In genomic region chr6:91901505-91901904, GRCm38 (mm10) we compare ENCODE assay signal across 8 mouse cellular contexts. TPM values are rescaled to one million over a fixed set of nuclear protein-coding genes. Genes with fewer than 3 reads are reported as not detected.
DNase-seq lines count a peak whose midpoint lies in the region; ATAC-seq and TF ChIP-seq lines count a peak whose summit lies in the region.

No protein-coding gene starts in this region.

- H3K27ac ChIP-seq in kidney, adult 2 months (ENCODE audit: insufficient read depth, low read depth, low read length), result no peak overlapping the region
- H3K27ac ChIP-seq in neural tube, embryonic 11.5 days (ENCODE audit: low read depth, low read length), result no peak overlapping the region
- no peak overlapping the region for H3K27ac ChIP-seq in testis, adult 2 months (ENCODE audit: control insufficient read depth, insufficient read depth, low read depth, low read length)

- DNase-seq in adrenal gland, adult 8-10 months, result peak; percentile 59
- peak; percentile 90 for DNase-seq in embryo, embryonic 10.5 days (ENCODE audit: low spot score)
- DNase-seq in gastrocnemius, postnatal 36 days, result peak; percentile 59 to 73
- DNase-seq in kidney, adult 2 months, result peak; percentile 74
- DNase-seq in left cerebral cortex, postnatal 4 days, result peak; percentile 77
- peak; percentile 76 for DNase-seq in neural tube, embryonic 11.5 days (ENCODE audit: low spot score)

- H3K4me2 ChIP-seq in neural tube, embryonic 11.5 days (ENCODE audit: low read depth), result no peak overlapping the region

- TF ChIP-seq POLR2A in kidney, adult 2 months (IDR thresholded peaks at IDR 0.05; ENCODE audit: low read depth, low read length), result no peak
- no peak for TF ChIP-seq POLR2A in testis, adult 2 months (IDR thresholded peaks at IDR 0.05; ENCODE audit: control insufficient read depth, low read depth, low read length)

- H3K9ac ChIP-seq in neural tube, embryonic 11.5 days (ENCODE audit: low read length), result no peak overlapping the region

- H3K4me3 ChIP-seq in C2C12 (ENCODE audit: insufficient read depth, poor library complexity, severe bottlenecking), result no peak overlapping the region
- H3K4me3 ChIP-seq in kidney, adult 2 months (ENCODE audit: insufficient read depth, low read depth, low read length), result no peak overlapping the region
- H3K4me3 ChIP-seq in neural tube, embryonic 11.5 days (ENCODE audit: low read depth, low read length), result no peak overlapping the region
- H3K4me3 ChIP-seq in testis, adult 2 months (ENCODE audit: control insufficient read depth, low read depth, low read length), result no peak overlapping the region

- no peak for ATAC-seq in neural tube, embryonic 11.5 days (ENCODE audit: insufficient read depth, low FRiP score, low TSS enrichment)

- no peaks in the 10 kb centered on the region for H3K79me2 ChIP-seq in C2C12 (ENCODE audit: control insufficient read depth, insufficient read depth)

- WGBS in kidney, adult 2 months, result 27% methylated on average over 5 of the region's 5 CpGs
- 40% methylated on average over 5 of the region's 5 CpGs for WGBS in neural tube, embryonic 11.5 days

- H3K79me3 ChIP-seq in C2C12 (ENCODE audit: low read depth), result no peaks in the 10 kb centered on the region

- H3K36me3 ChIP-seq in C2C12 (ENCODE audit: control insufficient read depth, insufficient read depth), result peaks cover 44% of the 10 kb centered on the region
- H3K36me3 ChIP-seq in kidney, adult 2 months (ENCODE audit: control insufficient read depth, insufficient read depth, low read length), result peaks cover 5% of the 10 kb centered on the region
- peaks cover 17% of the 10 kb centered on the region for H3K36me3 ChIP-seq in neural tube, embryonic 11.5 days (ENCODE audit: control insufficient read depth, insufficient read depth, low read length)
- H3K36me3 ChIP-seq in testis, adult 2 months (ENCODE audit: control insufficient read depth, insufficient read depth, low read length), result peaks cover 4% of the 10 kb centered on the region

- no peak overlapping the region for H3ac ChIP-seq in C2C12 (ENCODE audit: control insufficient read depth, insufficient read length, low read depth)

- no peaks in the 10 kb centered on the region for H3K9me3 ChIP-seq in neural tube, embryonic 11.5 days (ENCODE audit: control insufficient read depth, low read length)

- no peaks in the 10 kb centered on the region for H3K27me3 ChIP-seq in C2C12 (ENCODE audit: control insufficient read depth, insufficient read depth, insufficient read length)
- no peaks in the 10 kb centered on the region for H3K27me3 ChIP-seq in kidney, adult 2 months (replicated peaks; ENCODE audit: control insufficient read depth, insufficient read depth, low read length)
- no peaks in the 10 kb centered on the region for H3K27me3 ChIP-seq in neural tube, embryonic 11.5 days (ENCODE audit: control insufficient read depth, insufficient read depth, low read length)
- H3K27me3 ChIP-seq in testis, adult 2 months (ENCODE audit: control insufficient read depth, insufficient read depth, low read length), result no peaks in the 10 kb centered on the region

- TF ChIP-seq CTCF in C2C12 (IDR thresholded peaks at IDR 0.05; ENCODE audit: control insufficient read depth, insufficient read depth, insufficient read length), result peak; percentile 35
- peak; percentile 89 for TF ChIP-seq CTCF in kidney, adult 2 months (conservative IDR thresholded peaks at IDR 0.05; ENCODE audit: insufficient read depth, insufficient read length, low read depth, low read length)
- peak; percentile 46; the same call in 1 of the 2 replicates for TF ChIP-seq CTCF in testis, adult 2 months (IDR thresholded peaks at IDR 0.05; ENCODE audit: control insufficient read depth, insufficient read depth, insufficient replicate concordance, low read depth, low read length)

- intact Hi-C loops in gastrocnemius, postnatal 36 days (cut with DNase I), result loop anchor here (1.0 to 10.0 kb wide), 4 partner anchors 76 to 366 kb away; partner anchors contain the start of genes Fgd5 and Mrps25
- intact Hi-C loops in left cerebral cortex, postnatal 4 days (cut with DNase I), result loop anchor here (1.0 to 5.0 kb wide), 2 partner anchors 166 to 366 kb away; no protein-coding TSS in a partner anchor

- no peaks in the 10 kb centered on the region for H3K4me1 ChIP-seq in kidney, adult 2 months (ENCODE audit: control insufficient read depth, insufficient read depth, low read length)
- 0 out of 2 replicates have a peak, but pooled peaks cover 3% of the 10 kb centered on the region for H3K4me1 ChIP-seq in neural tube, embryonic 11.5 days (ENCODE audit: control insufficient read depth, insufficient read depth, low read length)
- H3K4me1 ChIP-seq in testis, adult 2 months (ENCODE audit: control insufficient read depth, insufficient read depth, low read length), result no peaks in the 10 kb centered on the region; the same call in 1 of the 2 replicates

TF ChIP-seq in C2C12, 6 proteins besides CTCF, POLR2A, EP300 and RAD21:
- TF ChIP-seq MYOG (IDR thresholded peaks at IDR 0.05; ENCODE audit: control insufficient read depth, extremely low read depth, insufficient read length) (no peak), USF1 (IDR thresholded peaks at IDR 0.05; ENCODE audit: low read depth) (no peak), CEBPB (IDR thresholded peaks at IDR 0.05; ENCODE audit: low read depth) (no peak), FOSL1 (IDR thresholded peaks at IDR 0.05; ENCODE audit: insufficient read depth, low read length, poor library complexity, severe bottlenecking) (no peak), MYOD1 (IDR thresholded peaks at IDR 0.05; ENCODE audit: control insufficient read depth, insufficient read length, low read depth) (no peak), MAX (IDR thresholded peaks at IDR 0.05) (no peak)

RNA-seq across cellular contexts. Expression of gene 4930590J08Rik, which starts 1.1 kb away (rescaled TPM):
- polyA plus RNA-seq in C2C12 (2012; fragmentation: generic; extraction: Trizol), result 0.06 TPM
- total RNA-seq in adrenal gland, adult 8-10 months (2022), result 1 to 10 TPM; 2.0 to 4.0 (median 3.0) TPM
- 1 to 10 TPM in 1 of 2 experiments, under 1 TPM in 1; 0.81 to 1.1 TPM for total RNA-seq in gastrocnemius, postnatal 36 days (2021)
- polyA plus RNA-seq in kidney, adult 2 months (2012; rRNA removed), result 0.19 and 0.26 TPM in 2 replicates
- total RNA-seq in left cerebral cortex, postnatal 4 days (2021), result 1 to 10 TPM; 2.6 to 3.0 TPM
- 0.78 and 0.93 TPM in 2 replicates for polyA plus RNA-seq in neural tube, embryonic 11.5 days (2014; fragmentation: Nextera tagmentation; extraction: Ambion mirVana)
- polyA plus RNA-seq in testis, adult 2 months (2012; rRNA removed), result 131 and 134 TPM in 2 replicates

RNA-seq across cellular contexts. Expression of gene Ccdc174, which starts 23.7 kb away (rescaled TPM):
- 5.4 TPM for polyA plus RNA-seq in C2C12 (2012; fragmentation: generic; extraction: Trizol)
- total RNA-seq in adrenal gland, adult 8-10 months (2022), result 10 to 100 TPM; 33.4 to 61.1 (median 37.6) TPM
- 1 to 10 TPM; 7.2 to 8.2 TPM for total RNA-seq in gastrocnemius, postnatal 36 days (2021)
- polyA plus RNA-seq in kidney, adult 2 months (2012; rRNA removed), result 3.3 and 4.2 TPM in 2 replicates
- 10 to 100 TPM; 24.2 to 24.7 TPM for total RNA-seq in left cerebral cortex, postnatal 4 days (2021)
- 39.8 and 41.5 TPM in 2 replicates for polyA plus RNA-seq in neural tube, embryonic 11.5 days (2014; fragmentation: Nextera tagmentation; extraction: Ambion mirVana)
- 7.6 and 9.3 TPM in 2 replicates for polyA plus RNA-seq in testis, adult 2 months (2012; rRNA removed)

Comparison
In these comparisons a context has a peak if more than half of its experiments do, and no peak if none do; other contexts are left out.
1. CTCF ChIP-seq: peak in every context shown above with its lines; median percentile 89 in kidney, adult 2 months; 46 in testis, adult 2 months; 35 in C2C12.
2. RNA of gene 4930590J08Rik, which starts 1.1 kb away (polyA plus RNA-seq): 131 to 134 TPM in testis, adult 2 months; 0.78 to 0.93 TPM in neural tube, embryonic 11.5 days, 0.19 to 0.26 TPM in kidney, adult 2 months and 0.06 TPM in C2C12 (single experiment); every median in the first group is over 10 times any median in the second.
3. Peak in every context shown above with its lines, with median percentiles within 50 percentile points of each other: DNase-seq.